Mouse (Mus musculus) thymus, postnatal 4 days (tissue): Measurements from ENCODE around the gene Cgnl1.
A peak's percentile ranks its signal among the peaks of the same experiment; 100 is the strongest.

Experiments used
- DNase-seq: peaks from one replicate; pipeline ENCODE4 v3.0.0; 2021

The Cgnl1 gene

DNA sequence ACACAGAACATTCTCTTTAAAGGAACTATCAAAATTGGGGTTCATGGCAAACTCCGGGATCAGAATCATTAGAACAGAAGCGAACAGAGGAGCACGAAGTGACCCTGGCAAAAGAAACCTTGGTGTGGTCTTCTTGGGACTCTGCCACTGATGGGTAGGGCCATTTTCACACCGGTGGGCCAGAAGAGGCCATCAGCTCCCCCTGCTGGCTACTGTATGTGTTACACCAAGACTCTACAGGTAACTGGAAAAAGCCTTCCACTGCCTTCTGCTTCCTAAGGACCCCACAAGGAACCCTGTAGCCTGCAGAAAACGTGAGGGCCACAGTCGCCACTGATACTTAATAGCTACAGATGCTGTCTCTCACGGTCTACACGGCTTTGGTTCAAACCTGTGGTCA is 154.0 kb downstream of the Cgnl1 start:
- peak; percentile 81 for DNase-seq

DNA sequence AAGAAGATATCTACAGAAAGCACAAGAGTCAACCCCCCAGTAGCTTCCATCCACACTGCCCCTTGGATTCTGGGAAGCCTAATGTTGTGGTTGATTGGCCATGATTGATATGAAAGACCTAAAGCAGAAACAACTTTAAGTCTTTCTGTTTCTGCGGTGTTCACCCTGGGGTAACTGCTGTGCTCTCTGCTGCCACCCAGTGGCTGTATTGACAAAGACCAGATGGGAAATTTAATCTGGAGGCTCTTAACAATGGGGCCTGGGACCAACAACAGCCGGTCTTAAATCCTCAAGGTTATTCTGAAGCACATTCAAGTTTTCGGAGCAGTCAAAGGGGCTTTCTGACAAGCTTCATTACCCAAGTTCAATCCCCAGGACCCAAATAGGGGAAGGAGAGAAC is 155.2 kb downstream of the Cgnl1 start:
- DNase-seq = peak; percentile 92

DNA sequence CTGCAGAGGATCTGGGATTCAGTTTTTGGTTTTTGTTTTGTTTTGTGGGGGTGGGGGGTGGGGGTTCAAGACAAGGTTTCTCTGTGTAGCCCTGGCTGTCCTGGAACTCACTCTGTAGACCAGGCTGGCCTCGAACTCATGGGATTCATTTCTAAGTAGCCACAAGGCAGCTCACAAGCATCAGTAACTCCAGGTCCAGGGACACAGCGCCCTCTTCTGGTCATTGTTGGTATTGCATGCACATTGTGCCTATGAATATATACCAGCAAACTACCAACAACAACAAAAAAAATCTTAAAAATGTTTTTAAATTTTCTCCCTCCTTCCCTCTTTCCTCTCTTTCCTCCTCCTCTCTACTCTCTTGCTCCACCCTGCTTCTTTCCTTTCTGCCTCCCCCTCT is 156.8 kb downstream of the Cgnl1 start:
- DNase-seq = peak; percentile 85

DNA sequence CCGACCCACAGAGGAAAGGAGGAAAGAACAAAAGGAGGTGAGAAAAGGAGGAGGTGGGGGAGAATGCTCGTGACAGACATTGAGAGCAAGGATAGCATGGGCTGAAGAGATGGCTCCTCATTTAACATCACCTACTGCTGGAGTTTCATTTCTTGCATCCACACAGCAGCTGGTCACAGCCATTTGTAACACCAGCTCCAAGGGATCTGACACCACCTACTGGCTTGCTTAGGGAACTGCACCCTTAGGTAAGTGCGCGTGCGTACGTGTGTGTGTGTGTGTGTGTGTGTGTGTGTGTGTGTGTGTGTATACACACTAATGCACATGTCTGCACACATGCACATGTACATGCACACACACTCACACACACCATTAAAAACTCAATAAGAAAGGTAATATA is 158.4 kb downstream of the Cgnl1 start:
- peak; percentile 44 for DNase-seq

DNA sequence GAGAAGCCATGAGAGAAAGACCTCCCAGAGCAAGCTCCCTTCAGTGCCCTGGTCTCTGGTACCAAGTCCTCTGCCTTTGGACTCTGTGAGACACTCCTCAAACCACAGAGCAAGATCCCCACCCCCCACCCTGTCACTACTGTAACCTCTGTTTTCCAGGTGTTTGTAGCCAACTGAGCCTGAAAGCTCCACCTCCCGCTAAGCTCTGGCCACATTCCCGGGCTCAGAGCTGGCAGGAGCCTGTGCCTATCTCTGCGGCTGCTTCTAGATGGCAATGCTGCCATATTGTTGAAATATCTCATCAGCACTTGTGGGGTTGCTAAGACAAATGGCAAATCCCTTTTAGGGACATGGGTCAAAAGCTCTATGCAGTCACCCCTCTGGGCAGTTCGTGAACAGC is 159.5 kb downstream of the Cgnl1 start:
- no peak for DNase-seq

DNA sequence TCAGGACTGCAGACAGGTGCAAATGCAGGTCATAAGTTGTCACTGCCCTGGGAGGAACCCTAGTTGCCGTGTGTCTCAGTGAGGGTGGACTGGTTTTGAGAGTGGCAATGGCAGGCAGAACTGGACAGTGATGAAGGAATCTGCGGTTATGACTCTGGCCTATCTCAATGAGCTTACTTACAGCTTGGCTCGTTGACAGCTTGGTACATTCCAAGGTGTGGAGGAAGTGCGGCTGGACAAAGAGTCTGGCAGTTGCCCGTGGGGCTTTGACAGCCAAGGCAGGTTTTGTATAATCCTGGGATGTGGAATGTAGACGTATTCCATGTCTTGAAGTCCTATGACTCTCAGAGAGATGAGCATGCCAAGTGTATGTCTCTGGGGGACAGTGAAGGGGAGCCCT is 162.4 kb downstream of the Cgnl1 start:
- DNase-seq = no peak

DNA sequence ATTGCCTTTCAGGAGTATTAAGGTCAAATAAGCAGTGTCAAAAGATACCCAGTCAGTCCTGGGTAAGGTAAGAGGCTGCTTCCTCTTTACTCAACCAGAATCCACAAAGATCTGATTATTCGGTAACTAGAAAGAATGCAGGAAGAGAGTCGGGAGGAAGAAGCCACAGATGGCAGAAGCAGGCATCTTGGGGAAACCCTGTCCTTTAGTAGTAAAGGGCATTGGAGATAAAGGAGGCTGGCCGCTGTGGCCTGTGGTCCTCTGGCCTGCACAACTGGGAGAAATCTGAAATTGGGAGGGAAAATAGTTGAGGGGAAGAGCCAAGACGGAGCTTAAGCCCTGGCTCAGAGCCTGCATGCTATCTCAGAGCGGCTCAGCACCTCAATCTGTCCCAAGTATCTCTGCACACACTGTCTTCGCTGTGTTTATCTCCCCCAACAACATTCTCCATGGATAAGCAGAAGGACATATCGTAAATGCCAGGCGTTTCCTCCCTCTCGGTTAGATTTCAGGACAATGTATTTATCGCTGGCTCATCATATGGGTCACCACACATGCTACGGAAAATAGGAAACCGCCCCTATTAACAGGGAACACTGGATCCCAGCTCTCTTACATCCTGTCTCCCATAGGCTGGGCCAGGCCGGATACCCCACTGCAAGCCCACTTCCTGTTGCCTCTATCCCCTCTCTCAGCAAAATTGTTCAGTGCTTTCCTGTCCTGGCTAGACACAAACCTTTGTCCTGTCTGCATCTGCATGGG is 164.9 kb downstream of the Cgnl1 start:
- peak; percentile 42 for DNase-seq

DNA sequence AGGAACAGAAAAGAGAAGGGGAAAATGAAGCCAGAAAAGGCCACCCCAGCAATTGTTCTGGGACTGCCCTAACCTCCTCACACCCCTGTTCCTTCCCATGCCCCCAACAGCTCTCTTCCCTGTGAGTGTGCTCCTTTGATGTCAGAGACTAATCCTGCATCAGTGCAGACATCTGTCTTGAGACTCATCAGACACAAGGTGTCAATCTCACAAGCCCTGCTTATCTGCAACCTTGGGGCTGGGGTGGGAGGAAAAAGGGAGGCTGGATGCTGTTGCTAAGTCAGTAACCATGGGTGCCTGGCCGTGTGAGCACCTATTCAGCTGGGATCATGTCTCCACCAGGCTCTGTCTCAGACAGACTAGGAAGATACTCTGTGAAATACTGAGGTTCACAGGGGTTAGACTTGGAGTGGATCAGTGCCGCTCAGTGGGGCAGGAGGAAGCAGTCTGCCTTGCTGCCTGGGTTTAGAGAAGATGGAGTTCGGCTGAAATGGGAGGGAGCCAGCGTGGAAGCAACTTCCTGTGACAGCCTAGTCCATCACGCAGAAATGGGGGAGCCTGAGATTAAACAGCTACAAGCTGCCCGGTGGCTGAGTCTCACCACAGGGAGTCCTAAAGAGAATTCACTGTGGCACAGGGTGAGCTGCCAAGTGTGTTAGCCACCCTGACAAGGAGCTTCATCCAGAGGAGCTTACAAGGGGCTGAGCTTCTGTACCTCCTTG is 166.3 kb downstream of the Cgnl1 start:
- DNase-seq = no peak

DNA sequence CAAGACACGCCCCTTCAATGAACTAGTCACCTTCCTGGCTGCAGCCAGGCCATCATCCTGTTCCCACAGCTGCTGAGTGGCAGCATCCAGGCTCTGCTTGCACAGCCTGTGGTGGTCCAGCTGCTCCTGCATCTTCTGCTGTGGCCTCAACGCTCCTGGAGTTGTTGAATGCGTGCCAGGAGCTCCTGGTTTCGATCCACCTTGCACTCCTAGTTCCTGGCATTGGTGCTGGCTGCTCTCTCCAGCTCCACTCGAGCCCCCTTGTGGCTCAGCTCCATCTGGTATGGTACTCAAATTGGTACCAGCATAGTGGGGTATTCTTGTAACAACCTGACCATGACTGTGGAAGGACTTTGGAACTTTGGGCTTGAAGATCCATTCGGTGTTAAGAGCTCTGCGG is 171.5 kb downstream of the Cgnl1 start:
- peak; percentile 32 for DNase-seq

DNA sequence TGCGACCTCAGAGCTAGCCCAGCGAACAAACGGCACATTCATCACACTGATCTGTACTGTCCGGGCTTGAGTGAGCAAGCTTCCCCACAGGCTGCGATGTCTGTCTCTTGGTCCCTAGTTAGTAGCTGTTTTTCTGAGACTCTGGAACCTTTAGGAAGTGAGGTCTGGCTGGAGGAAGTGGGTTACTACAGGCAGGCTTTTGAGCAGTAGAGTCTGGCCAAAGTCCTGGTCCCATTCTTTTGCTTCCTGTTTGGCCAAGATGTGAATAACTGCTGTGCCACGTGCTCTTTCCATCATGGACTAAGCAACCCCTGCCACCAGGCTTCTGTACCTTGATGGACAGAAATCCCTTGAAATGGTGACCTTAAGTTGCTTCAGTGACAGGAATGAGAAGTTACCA is 174.5 kb downstream of the Cgnl1 start:
- no peak for DNase-seq

DNA sequence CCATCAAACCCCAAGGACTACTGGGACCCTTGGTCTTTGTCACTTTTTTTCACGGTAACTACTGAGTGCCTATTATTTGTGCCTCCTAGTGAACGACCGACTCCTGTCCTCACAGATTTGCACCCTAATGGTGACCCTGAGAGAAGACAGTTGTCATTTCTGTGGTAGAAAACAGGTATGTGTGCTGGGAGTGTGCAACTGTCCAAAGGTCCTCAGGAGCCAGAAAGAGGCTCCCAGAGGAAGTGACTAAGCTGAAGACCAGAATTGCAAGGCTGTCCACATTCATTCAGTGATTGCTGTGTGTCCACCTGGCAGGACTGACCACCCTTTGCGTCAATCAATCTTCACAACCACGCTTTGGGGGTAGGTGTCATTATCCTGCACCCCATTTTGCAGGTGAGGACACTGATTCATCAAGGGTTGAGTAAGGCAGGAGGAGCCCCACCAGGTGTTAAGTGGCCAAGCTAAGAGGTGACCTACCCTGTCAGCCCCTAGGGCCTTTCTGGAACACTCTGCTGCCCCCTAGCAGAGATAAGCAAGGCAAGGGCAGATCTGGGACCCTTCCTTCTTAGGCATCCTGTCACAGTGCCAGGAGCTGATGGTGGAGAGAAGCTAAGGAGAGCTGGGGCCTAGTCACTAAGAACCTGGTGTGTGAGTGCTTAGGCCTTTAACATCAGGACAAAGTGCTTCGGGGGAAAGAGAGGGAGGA is 178.7 kb downstream of the Cgnl1 start:
- DNase-seq = peak; percentile 42

DNA sequence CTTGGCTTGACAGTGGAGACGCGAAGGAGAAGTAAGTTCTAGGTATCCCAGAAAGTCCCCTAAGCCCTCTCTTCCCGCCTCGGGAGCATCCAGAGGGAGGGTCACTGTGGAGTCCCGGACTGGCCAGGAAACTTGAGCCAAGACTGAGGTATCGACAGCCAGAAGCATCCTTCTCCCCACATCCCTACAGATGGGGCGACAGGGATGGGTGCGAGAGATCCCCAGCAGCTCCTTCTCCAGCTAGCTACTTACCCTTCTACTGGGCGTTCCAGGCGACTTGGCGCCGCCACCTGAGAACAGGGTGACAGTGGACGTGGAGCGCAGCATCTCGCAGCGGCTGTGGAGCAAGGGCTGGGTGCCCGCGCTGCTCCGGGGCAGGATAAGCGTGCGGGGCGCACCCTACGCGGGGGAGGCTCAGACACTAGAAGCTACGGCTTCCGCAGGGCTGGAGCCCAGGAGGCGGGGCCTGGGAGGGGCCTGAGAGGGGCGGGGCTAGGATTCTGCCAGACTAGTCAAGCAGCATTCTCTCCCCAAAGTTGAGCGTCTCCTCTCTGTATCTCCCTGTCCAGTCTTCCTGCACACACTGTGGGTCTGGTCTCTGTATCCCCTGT is 179.4 kb downstream of the Cgnl1 start, which contains the start of gene Myzap:
Gene Myzap (minus strand): TSS at position 423 of the 611 bp plus-strand sequence.
- peak; percentile 99 for DNase-seq

DNA sequence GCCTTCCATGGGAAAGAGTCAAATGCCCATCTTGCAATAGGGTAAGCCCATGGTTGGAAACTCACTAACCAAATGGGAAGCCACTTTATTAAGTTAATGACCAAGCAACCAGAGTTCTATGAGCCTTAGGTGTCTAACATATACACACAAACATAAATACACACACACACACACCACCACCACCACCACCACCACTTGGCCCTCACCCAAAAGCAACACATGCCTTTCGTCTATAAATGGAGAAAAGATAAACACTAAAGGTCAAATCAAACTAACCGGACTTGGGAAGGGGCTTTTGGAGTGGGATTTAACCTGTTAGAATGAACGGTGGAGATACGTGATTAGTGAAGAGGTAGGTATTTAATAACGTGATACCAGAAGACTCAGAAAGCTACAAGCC is 180.3 kb downstream of the Cgnl1 start:
- no peak for DNase-seq

DNA sequence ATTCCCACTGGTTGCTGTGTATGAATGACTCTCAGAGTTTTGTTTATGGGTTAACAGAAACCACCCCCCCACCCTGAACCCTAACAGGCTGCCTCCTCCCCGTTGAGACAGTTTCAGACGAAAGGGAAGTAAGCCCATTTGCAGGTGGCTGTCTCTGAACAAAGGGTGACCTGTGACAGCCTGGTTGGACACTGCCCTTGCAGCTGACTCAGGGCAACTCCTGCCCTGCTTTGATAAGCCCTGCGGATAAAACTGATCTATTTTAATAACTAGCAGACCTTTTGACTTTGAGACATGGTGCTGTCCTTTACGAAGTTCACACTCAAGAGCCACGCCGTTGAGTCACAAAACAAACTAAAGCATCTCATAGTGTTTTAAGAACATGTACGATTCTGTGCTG is 181.6 kb downstream of the Cgnl1 start:
- DNase-seq = no peak

DNA sequence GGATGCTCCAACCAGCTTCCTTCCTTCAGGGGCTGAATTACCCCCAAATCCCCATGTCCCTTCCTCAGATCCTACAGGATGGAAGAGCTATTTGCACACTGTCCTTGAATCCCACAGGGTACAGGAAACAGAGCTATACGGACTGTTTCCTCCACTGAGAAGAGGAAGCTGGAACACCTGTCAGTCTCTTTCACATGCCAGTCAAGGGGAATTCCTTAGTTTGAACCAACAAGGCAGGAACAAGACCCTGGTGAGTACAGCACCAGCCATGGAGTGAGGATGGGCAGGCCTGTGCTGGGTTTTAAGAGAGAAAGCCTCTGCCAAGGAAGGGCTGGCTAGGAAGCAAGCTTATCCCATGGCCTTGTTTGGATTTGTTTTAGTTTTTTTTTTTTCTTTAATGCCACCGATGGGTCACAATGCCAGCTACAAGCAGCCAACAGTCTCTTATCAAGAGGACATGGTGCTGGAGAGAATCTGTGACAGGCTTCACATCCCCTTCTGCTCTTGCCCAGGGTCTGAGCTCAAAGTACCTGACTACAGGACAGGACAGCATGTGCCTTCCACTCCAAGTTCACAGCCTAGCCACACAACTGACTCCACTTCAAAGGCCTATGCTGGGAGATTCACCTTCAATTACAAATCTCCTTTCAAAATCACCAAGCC is 182.3 kb downstream of the Cgnl1 start:
- no peak for DNase-seq

DNA sequence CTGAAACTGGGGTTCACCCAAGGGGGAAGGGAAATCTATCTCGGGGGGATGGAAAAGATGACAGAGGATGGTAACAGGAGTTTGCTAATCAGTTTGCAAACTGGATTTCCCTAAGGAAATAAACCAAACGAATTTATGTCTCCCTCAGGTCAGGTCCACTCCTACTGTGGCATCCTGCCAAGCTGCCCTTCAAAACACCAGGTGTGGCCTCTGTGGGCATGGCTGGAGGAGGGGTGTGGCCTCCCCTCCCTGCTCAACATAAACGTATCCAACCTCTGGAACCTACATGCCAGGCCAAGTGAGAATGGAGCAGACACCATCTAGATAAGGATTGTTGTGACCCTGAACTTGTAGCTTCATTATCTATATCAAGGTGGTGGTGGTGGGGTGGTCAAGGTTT is 185.0 kb downstream of the Cgnl1 start:
- no peak for DNase-seq

DNA sequence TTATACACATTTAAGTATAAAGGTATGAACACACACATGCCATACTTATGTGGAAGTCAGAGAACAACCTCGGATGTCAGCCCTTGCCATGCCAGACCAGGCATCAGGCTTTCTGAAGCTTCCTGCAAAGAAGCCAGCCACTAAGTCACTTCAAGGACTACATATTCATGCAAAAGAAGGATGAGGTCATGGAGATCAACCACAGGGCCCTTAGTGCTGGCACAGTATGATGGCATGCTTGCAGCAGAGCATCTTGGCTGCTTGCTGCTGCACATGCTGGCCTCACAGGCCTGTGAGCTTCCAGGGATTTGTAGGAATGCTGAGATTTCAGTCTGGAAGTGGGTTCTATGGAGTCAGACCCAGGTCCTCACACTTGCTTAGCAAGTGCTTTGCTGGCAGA is 188.6 kb downstream of the Cgnl1 start:
- DNase-seq = no peak

DNA sequence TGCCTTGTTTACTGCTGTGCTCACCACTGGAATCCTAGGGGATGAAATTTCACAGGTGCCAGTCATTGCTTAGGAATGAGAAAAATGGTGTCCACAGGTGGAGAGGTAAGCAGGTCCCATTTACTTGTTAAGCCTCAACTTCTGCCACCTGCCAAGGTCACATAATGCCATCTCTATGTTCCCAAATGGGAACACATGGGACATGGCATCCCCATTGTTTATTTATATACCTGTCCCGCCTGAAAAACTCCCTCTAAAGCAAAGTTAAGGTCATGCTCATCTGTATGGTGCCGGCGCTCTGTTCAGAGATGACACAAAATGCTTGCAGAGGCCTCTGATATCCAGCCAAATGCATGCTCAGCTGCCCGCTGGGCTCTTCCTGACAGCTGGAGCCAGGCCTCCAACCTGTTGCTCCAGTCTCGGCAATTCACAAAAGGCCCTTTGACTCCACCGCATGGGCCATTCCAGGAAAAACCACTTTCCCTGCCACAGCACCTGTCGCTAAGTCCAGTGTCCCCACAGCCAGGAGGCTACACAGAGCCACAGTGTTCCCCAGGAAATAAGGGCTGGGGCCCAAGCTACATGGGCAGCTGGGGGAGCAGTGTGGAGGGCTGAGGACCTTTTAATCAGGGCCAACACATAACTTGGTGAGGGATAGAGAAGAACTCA is 192.4 kb downstream of the Cgnl1 start:
- DNase-seq = no peak
